Mouse (Mus musculus): ENCODE measurements around the gene Mtrf1.
"Not testable (repeated sequence)": the region's sequence is repeated elsewhere in the genome, so short reads cannot be mapped to it uniquely, and the experiment has no call there.

The Mtrf1 gene

DNA sequence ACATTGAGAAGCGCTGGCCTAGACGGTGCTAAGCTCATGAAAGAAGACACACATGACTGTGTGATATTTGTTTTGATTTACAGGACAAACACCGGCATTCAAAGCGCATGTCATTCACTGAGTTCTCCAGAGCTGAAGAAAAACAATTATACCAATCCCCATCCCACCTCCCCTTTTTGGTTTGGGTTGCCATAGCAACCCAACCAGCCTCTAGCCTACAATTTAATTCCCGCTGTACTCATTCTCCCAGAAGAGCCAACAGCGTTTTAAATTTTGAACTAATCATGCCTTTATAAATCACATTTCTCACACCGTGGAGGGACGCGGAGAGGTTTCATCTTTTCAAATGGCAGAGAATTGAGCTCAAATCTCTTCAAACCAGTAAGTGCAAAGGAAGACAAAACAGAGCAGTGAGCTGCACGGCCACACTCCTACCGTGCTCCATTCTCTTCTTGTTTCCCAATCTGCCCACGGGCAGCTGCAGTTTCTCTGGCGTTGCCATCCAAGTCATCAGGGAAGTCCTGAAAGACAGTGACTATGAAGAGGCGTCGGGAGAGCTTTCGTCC, 47.6 kb downstream of the Mtrf1 start:
- DNase-seq (ENCODE audit: low spot score in 2 of 2): peak in 1 of 2 experiments; percentile 24

DNA sequence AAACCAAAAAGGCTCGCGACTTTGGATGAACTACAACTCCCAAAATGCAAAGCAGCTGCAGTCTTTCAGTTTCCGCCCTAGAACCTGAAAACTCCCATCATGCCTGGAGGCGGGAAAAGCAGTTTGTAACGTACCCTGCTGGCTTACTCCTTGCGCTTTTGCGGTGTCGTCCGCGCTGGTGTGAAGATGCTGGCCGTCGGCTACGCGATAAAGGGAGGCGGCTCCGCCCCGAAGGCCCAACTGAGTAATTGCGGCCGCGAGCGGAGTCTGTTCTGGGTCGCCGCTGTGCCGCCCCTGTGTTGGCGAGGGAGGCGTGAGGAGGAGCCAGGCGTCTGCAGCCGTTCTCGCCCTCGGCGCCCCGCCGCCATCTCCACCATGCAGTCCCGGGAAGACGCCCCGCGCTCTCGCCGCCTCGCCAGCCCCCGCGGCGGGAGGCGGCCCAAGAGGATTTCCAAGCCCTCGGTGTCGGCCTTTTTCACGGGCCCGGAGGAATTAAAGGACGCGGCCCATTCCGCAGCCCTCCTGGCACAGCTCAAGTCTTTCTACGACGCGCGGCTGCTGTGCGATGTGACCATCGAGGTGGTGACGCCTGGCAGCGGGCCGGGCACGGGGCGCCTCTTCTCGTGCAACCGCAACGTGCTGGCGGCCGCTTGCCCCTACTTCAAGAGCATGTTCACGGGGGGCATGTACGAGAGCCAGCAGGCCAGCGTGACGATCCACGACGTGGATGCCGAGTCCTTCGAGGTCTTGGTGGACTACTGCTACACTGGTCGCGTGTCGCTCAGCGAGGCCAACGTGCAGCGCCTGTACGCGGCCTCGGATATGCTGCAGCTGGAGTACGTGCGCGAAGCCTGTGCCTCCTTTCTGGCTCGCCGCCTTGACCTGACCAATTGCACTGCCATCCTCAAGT, 54.4 kb downstream of the Mtrf1 start, which contains the start of gene Kbtbd6:
Kbtbd6 (plus strand) TSS at position 155 of the 910 bp plus-strand sequence.
- DNase-seq (ENCODE audit: low spot score in 2 of 2): peak; percentile 57 to 60

DNA sequence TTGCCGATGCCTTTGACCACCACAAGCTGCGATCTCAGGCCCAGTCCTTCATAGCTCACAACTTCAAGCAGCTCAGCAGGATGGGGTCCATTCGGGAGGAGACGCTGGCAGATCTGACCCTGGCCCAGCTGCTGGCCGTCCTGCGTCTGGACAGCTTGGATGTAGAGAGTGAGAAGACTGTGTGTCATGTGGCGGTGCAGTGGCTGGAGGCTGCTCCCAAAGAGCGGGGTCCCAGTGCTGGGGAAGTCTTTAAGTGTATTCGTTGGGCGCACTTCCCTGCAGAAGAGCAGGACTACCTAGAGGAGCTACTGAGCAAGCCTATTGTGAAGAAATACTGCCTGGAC, 55.0 kb downstream of the Mtrf1 start:
- not testable (repeated sequence) for DNase-seq (ENCODE audit: low spot score in 2 of 2)

DNA sequence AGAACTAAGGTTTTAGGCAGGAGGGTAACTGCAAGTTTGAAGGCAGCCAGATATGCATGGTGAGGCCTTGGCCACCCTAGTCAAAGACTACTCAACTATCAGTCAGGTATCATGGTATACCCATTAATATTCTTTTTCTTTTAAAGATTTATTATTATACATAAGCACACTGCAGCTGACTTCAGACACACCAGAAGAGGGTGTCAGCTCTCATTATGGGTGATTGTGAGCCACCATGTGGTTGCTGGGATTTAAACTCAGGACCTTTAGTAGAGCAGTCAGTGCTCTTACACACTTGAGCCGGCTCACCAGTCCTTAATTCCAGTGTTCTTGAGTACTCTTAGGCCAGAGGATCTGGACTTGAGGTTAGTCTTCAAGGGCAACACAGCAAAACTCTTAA, 62.8 kb downstream of the Mtrf1 start:
- DNase-seq (ENCODE audit: low spot score in 2 of 2): no peak

DNA sequence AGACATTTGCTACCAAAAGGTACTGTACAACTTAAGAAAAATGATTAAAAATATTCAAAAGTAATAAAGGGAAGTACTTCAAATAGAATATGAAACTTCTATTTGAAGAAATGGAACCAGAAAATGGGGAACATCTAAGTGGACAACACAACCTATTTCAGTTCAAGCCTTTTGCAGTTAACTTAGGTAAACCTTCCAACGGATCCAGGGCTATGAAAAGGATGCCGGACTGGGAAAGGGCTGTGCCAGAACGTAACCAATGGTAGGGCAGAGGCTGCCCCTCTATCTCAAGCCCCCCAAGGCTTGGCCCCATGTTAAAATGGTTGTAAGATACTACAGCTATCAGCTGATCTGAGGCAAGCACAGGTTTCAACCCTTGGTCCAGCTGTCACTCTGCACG, 63.4 kb downstream of the Mtrf1 start:
- DNase-seq (ENCODE audit: low spot score in 2 of 2): no peak

DNA sequence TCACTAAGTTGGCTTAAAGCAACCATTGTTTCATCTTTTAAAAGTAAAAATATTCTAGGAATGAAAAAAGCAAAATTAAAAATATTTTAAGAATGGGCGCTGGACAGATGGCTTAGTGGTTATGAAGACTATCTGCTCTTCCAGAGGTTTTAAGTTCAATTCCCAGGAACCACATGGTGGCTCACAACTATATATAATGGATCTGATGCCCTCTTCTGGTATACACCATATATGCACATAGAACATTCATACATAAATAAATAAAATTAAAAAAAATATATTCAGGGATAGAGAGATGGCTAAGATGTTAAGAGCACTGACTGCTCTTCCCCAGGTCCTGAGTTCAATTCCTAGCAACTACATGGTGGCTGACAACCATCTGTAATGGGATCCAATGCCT, 68.1 kb downstream of the Mtrf1 start:
- no peak for DNase-seq (ENCODE audit: low spot score in 2 of 2)

DNA sequence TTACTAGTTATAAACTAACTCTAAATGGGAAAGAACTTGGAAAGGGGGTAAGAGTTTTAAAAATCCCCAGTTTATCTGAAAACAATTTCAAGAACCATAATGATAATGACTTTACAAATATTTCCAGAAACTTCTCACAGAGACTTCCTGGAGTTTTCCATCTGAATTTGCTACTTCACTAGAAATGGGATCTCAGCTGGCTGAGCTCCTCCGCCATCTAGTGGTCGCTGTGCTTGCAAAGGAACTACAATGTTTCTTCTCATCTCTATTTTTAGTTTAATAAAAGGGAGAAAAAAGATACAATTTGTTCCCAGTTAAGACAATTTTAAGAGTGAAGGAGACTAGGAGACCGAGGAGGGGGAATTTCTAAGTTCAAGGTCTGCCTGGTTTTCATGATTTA, 70.0 kb downstream of the Mtrf1 start:
- DNase-seq (ENCODE audit: low spot score in 2 of 2): peak in 1 of 2 experiments; percentile 59
